Mouse (Mus musculus): Measurements from ENCODE around the gene Tmem51.
"Not testable (repeated sequence)": the region's sequence is repeated elsewhere in the genome, so short reads cannot be mapped to it uniquely, and the experiment has no call there.

Tmem51 gene

GRCm38 (mm10) chr4:142024536-142024935 lies 59.6 kb downstream of the Tmem51 start:
- DNase-seq (ENCODE audit: low spot score): no peak

GRCm38 (mm10) chr4:142023166-142023565 lies 60.9 kb downstream of the Tmem51 start:
- DNase-seq (ENCODE audit: low spot score): no peak

GRCm38 (mm10) chr4:142017686-142018085 lies 66.4 kb downstream of the Tmem51 start:
- no peak for DNase-seq (ENCODE audit: low spot score)

- DNase-seq (ENCODE audit: low spot score): peak; percentile 38
Measured at GRCm38 (mm10) chr4:142014659-142015608, 69.2 kb downstream of the Tmem51 start, which contains the start of gene Fhad1. Fhad1 (minus strand) TSS chr4:142015082.

GRCm38 (mm10) chr4:142011236-142011635 lies 72.9 kb downstream of the Tmem51 start:
- no peak for DNase-seq (ENCODE audit: low spot score)

GRCm38 (mm10) chr4:142010441-142010840 lies 73.7 kb downstream of the Tmem51 start:
- no peak for DNase-seq (ENCODE audit: low spot score)

GRCm38 (mm10) chr4:142008206-142008605 lies 75.9 kb downstream of the Tmem51 start:
- DNase-seq (ENCODE audit: low spot score): no peak

GRCm38 (mm10) chr4:142000581-142000980 lies 83.5 kb downstream of the Tmem51 start:
- DNase-seq (ENCODE audit: low spot score): no peak

GRCm38 (mm10) chr4:141999494-142000074 lies 84.5 kb downstream of the Tmem51 start:
- DNase-seq (ENCODE audit: low spot score): no peak

GRCm38 (mm10) chr4:141998282-141998821 lies 85.8 kb downstream of the Tmem51 start:
- no peak for DNase-seq (ENCODE audit: low spot score)

- DNase-seq (ENCODE audit: low spot score): no peak
Measured at GRCm38 (mm10) chr4:141996880-141997279, 87.2 kb downstream of the Tmem51 start.

- no peak for DNase-seq (ENCODE audit: low spot score)
Measured at GRCm38 (mm10) chr4:141996086-141996485, 88.0 kb downstream of the Tmem51 start.

- DNase-seq (ENCODE audit: low spot score): not testable (repeated sequence)
Measured at GRCm38 (mm10) chr4:141994062-141994471, 90.0 kb downstream of the Tmem51 start.

- DNase-seq (ENCODE audit: low spot score): no peak
Measured at GRCm38 (mm10) chr4:141993347-141994061, 90.6 kb downstream of the Tmem51 start.

GRCm38 (mm10) chr4:141992530-141993204 lies 91.4 kb downstream of the Tmem51 start:
- DNase-seq (ENCODE audit: low spot score): no peak

GRCm38 (mm10) chr4:141988178-141988577 lies 95.9 kb downstream of the Tmem51 start:
- no peak for DNase-seq (ENCODE audit: low spot score)

- DNase-seq (ENCODE audit: low spot score): no peak
Measured at GRCm38 (mm10) chr4:141983689-141984088, 100.4 kb downstream of the Tmem51 start.

- DNase-seq (ENCODE audit: low spot score): no peak
Measured at GRCm38 (mm10) chr4:141981475-141981874, 102.6 kb downstream of the Tmem51 start.
